Mouse (Mus musculus) E14TG2a.4 (cell line): ENCODE data around the gene Gm20388.

Experiments used
- H3K27me3 ChIP-seq: 2 replicates; pipeline ENCODE4 v1.6.1; 2014; ENCODE audit warnings: low read length, control low read depth; ENCODE audit not compliant: insufficient read depth
- H3K36me3 ChIP-seq: 2 replicates; pipeline ENCODE4 v1.6.1; 2014; ENCODE audit warnings: low read length, control low read depth; ENCODE audit not compliant: insufficient read depth
- H3K4me1 ChIP-seq: replicated peaks from 2 replicates; pipeline ENCODE4 v1.6.1; 2014; ENCODE audit warnings: low read depth, low read length, control low read depth
- H3K4me3 ChIP-seq: replicated peaks from 2 replicates; pipeline ENCODE4 v1.5.1; 2014; ENCODE audit warnings: mild to moderate bottlenecking, low read length
- H3K9me3 ChIP-seq: 2 replicates; pipeline ENCODE4 v1.6.1; 2014; ENCODE audit warnings: low read length, control low read depth
- CTCF ChIP-seq: conservative IDR thresholded peaks from 2 replicates; pipeline ENCODE4 v1.5.1; 2014; ENCODE audit warnings: low read length
- NANOG ChIP-seq: IDR thresholded peaks from 2 replicates; pipeline ENCODE4 v1.6.1; 2014; ENCODE audit warnings: borderline replicate concordance, low read length, mixed read lengths
- POU5F1 ChIP-seq: IDR thresholded peaks from 2 replicates; pipeline ENCODE4 v1.6.1; 2014; ENCODE audit warnings: low read length, borderline replicate concordance

The Gm20388 gene

DNA sequence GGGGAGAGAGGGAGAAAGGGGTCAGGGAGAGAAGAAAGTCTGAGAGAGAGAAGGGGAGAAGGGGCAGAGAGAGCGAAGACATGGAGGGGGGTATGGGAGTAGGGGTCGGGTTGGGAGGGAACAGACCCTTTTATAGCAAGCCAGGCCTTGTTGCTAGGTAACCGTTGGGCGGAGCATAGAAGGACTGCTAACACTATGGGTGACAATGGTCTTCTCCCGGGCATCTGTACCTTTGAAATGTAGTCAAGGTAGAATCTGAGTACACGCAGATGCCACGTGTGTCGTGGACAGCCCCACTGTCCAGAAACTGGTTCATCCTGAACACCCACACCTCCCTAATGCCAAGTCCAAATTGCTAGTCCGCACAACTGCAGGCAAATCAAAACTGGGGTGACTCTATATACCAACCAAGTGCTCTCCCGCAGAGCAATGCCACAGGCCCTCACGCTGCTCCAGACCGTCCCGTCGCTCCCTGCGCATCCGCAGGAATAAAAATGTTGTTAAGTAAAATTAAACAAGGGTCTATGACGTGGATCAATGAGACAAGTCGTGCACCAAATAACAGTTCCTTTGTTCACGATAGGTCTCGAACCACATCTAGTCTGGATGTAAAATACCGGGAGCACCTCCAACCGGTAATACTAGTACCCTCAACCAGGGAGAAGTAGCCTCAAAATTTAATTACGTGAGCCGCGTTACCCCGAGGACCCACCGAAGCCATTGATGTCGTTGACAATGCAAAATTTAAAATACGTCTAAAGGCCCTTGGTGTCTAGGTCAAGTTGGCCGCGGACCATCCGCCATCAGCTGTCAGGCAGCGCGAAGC is 3566.5 kb downstream of the Gm20388 start:
- peaks cover 17% of the 10 kb centered on the region for H3K4me1 ChIP-seq
- no peaks in the 10 kb centered on the region for H3K27me3 ChIP-seq
- H3K36me3 ChIP-seq: peaks cover 23% of the 10 kb centered on the region
- TF ChIP-seq POU5F1 (no peak), NANOG (no peak)
- peak overlapping the region; percentile 90 for H3K4me3 ChIP-seq
- H3K9me3 ChIP-seq: no peaks in the 10 kb centered on the region

DNA sequence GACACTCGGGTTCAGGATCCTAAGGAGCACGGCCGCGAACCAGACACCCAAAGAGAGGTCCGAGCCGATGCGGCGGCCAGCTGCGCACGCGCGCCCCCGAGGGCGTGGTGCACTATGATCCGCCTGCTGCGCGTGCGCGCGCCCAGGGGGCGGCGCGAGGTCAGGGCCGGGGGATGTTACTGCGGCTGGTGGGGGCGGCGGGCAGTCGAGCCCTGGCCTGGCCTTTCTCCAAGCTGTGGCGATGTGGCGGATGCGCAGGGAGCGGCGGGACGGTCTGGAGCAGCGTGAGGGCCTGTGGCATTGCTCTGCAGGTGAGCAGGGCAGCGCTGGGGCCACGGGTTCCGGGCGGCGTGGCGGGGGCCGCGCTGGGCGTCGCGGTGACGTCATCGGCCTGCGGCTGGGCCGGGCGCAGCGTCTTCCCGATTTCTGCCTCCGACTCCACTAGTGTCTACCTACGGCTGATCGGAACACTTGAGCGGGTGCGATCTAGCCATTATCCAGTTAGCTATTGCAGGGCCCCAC is 3567.2 kb downstream of the Gm20388 start, which contains the start of gene Afg3l1:
Gene Afg3l1 (plus strand): TSS at position 167 of the 522 bp plus-strand sequence.
- Histone ChIP-seq H3K4me1 (peaks cover 18% of the 10 kb centered on the region), H3K4me3 (peak within 1 kb of the TSS; percentile 90), H3K9me3 (no peaks in the 10 kb centered on the region), H3K36me3 (peaks cover 27% of the 10 kb centered on the region), H3K27me3 (no peaks in the 10 kb centered on the region)
- TF ChIP-seq CTCF: no peak

DNA sequence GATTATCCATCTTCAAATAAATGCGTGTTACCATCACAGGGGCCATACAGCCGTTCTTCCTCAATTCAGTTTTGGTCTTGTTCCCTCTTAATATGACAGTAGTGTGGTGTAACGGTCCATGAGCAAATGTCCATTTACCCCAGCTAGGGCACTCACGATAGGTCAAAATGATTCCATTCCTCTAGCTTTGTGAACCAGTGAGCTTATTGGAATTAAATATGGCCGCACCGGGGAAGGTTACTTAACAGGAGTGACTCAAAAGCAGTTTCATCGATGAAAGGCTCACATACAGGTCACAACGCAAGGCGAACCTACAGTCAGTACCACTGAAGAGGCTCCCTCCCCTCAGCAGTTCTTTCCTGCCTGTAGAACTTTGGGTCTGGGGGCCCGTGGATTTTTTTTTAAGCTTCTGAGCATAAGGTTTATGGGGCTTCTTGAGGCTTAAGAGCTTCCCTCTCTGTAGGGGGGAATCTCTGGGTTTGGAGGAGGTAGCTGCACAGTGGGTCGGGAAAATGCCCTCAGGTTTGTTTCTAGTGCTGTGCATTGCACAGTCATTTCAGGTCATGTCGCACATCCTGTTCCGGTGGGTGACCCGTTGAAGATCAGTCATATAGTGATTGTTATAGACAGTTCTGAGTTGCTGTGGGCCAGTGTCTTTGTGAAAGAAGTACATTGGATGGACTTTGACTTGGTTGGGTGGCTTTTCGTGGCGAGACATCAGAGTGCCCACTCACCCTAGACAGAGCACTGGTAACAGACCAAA is 3568.0 kb downstream of the Gm20388 start:
- peaks cover 18% of the 10 kb centered on the region for H3K4me1 ChIP-seq
- no peak for TF ChIP-seq NANOG
- TF ChIP-seq CTCF: no peak
- no peak for TF ChIP-seq POU5F1
- peak overlapping the region; percentile 90 for H3K4me3 ChIP-seq

DNA sequence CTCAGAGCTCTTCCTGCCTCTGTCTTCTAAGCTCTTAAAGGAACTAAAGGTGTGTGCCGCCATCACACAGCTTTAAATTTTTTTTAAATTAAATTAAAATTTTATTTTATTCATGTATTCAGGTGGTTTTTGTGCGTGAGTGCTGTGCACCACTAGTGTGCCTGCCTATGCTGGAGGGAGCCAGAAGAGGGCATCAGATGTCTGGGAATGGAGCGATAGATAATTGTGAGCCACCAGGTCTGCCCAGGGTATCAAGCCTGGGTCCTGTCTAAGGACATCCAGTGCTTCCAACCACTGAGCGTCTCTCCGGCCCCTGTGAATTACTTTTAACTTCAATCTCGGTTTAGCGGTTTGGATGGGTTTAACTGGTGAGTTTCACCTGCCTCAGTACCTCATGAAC is 3572.0 kb downstream of the Gm20388 start:
- no peak overlapping the region for H3K4me3 ChIP-seq
- H3K9me3 ChIP-seq: no peaks in the 10 kb centered on the region

More for the DNA sequence above, 3568.0 kb downstream of the Gm20388 start:
- H3K36me3 ChIP-seq: peaks cover 36% of the 10 kb centered on the region
- H3K27me3 ChIP-seq: no peaks in the 10 kb centered on the region
- H3K9me3 ChIP-seq: no peaks in the 10 kb centered on the region

DNA sequence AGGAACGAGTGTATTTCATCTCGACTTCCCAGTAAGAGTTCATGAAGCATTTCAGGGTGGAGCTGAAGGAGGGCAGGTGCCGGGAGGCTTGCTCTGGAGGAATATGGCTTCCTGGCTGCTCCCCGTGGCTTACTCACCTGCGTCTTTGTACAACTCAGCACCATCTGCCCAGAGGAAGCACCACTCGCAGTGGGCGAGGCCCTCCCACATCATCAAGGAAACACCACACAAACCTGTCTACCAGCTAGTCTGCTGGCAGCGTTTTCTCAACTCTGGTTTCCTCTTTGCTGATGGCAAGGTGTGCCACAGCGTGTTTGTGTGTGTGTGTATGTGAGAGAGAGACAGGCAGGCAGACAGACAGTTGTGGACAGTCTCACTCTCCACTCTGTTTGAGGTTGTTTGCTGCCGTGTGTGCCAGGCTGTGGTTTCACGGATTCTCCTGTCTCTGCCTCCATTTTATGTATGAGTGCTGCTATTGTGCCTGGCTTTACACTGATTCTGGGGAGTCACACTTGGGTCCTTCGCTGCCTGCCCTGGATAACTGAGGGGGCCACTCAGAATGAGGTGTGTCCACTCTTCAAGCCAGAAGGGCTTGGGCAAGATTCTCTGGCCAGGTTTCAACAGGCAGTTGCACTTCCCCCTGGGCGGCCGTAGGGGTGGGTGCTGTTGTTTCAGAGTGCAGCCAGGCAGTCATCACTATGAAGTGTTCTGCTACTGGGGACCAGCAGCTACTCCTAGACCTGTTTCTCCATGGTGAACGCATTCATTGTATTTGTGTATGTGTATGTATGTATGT is 3580.8 kb downstream of the Gm20388 start:
- peaks cover 9% of the 10 kb centered on the region for H3K4me1 ChIP-seq
- no peaks in the 10 kb centered on the region for H3K9me3 ChIP-seq
- TF ChIP-seq CTCF: no peak
- TF ChIP-seq POU5F1: no peak
- TF ChIP-seq NANOG: no peak
- H3K36me3 ChIP-seq: peaks cover 97% of the 10 kb centered on the region
- H3K27me3 ChIP-seq: no peaks in the 10 kb centered on the region
- H3K4me3 ChIP-seq: no peak overlapping the region

More for the DNA sequence above, 3572.0 kb downstream of the Gm20388 start:
- peaks cover 14% of the 10 kb centered on the region for H3K4me1 ChIP-seq
- no peaks in the 10 kb centered on the region for H3K27me3 ChIP-seq
- peaks cover 74% of the 10 kb centered on the region for H3K36me3 ChIP-seq
- TF ChIP-seq NANOG (no peak), CTCF (peak; percentile 21), POU5F1 (no peak)

DNA sequence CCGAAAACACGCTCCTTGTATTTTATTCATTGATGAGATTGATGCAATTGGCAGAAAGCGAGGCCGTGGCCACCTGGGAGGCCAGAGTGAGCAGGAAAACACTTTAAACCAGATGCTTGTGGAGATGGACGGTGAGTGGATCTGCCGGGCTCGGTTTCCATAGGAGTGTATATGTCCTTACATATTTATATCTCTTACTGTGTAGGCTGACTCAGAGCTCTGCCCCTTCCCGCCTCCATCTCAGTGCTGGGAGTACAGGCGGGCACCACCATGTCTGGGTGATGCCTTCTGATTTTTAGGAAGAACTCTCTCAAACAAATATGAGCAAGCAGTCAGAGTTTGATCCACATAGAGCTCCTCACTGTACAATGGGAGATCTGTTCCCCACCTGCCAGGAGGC is 3582.3 kb downstream of the Gm20388 start:
- peaks cover 93% of the 10 kb centered on the region for H3K36me3 ChIP-seq
- peaks cover 17% of the 10 kb centered on the region for H3K4me1 ChIP-seq
- TF ChIP-seq NANOG: no peak
- no peak for TF ChIP-seq POU5F1
- no peak for TF ChIP-seq CTCF
- no peak overlapping the region for H3K4me3 ChIP-seq
- H3K27me3 ChIP-seq: no peaks in the 10 kb centered on the region
- H3K9me3 ChIP-seq: no peaks in the 10 kb centered on the region

DNA sequence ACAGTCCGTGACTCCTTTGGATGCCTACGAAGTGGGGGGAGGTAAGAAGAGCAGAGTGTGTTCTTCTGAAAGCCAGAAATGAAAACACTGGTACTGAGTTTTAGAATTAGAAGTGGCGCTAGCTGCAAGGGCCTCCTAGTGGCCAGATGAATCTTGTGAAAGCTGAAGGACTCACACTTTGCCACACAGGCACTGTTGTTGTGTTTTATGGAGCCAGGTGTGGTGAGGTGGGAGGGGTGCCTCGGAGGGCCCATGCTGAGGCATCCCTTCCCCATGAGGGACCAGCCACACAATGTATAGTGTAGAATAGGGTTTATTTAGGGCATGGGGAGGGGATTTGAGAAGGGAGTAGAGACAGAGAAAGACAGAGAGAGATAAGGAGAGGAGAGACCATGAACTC is 3587.1 kb downstream of the Gm20388 start:
- Histone ChIP-seq H3K4me1 (peaks cover 14% of the 10 kb centered on the region), H3K36me3 (peaks cover 93% of the 10 kb centered on the region), H3K27me3 (no peaks in the 10 kb centered on the region), H3K9me3 (no peaks in the 10 kb centered on the region), H3K4me3 (no peak overlapping the region)
- TF ChIP-seq CTCF (peak; percentile 23; the same call in 1 of the 2 replicates), NANOG (no peak)

DNA sequence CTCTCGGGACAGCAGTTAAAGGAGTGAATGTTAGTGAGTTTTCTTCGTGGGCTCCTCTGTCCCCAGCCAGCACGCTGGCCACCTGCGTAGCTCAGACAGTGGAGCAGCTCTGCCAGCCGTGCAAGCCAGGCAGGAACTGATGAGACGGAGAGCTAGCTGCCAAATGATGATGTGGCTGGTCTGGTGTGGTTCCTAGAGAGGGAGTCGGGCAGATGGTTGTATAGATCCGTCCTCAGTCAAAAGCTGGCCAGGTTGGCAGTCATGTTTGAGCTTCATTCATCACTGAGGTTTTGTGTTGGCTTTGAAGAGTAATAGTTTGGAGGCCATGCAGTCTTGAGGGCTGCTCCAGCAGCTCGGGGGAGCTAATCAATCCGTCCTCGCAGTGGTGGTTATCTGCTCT is 3588.3 kb downstream of the Gm20388 start:
- H3K36me3 ChIP-seq: peaks cover 93% of the 10 kb centered on the region

More for the DNA sequence above, 3588.3 kb downstream of the Gm20388 start:
- no peak overlapping the region for H3K4me3 ChIP-seq
- H3K9me3 ChIP-seq: no peaks in the 10 kb centered on the region
- H3K27me3 ChIP-seq: no peaks in the 10 kb centered on the region
- TF ChIP-seq NANOG (no peak), POU5F1 (no peak), CTCF (no peak)
- peaks cover 14% of the 10 kb centered on the region for H3K4me1 ChIP-seq
